Mouse (Mus musculus): ENCODE results near the gene Map1lc3b.
A peak's percentile ranks its signal among the peaks of the same experiment; 100 is the strongest.

- TF ChIP-seq MYOD1 (IDR thresholded peaks at IDR 0.05; ENCODE audit: control insufficient read depth in 1 of 3, insufficient read length in 2 of 3, low read depth in 2 of 3) (peak in 1 of 3 experiments; percentile 49), USF1 (IDR thresholded peaks at IDR 0.05; ENCODE audit: low read depth) (no peak), POLR2A (IDR thresholded peaks at IDR 0.05; ENCODE audit: insufficient read length, low read depth) (no peak), MAX (IDR thresholded peaks at IDR 0.05; ENCODE audit: low read depth) (no peak), E2F4 (IDR thresholded peaks at IDR 0.05; ENCODE audit: insufficient read depth) (no peak), POLR2AphosphoS2 (IDR thresholded peaks at IDR 0.05; ENCODE audit: insufficient read length, low read depth) (no peak), CEBPB (IDR thresholded peaks at IDR 0.05; ENCODE audit: insufficient read depth, poor library complexity, severe bottlenecking) (no peak), TCF12 (IDR thresholded peaks at IDR 0.05; ENCODE audit: insufficient read depth, poor library complexity, severe bottlenecking) (no peak), MYOG (IDR thresholded peaks at IDR 0.05; ENCODE audit: control insufficient read depth in 1 of 3, insufficient read depth in 1 of 3, insufficient read length in 2 of 3, low read depth in 2 of 3) (no peak), REST (IDR thresholded peaks at IDR 0.05; ENCODE audit: insufficient read depth, insufficient read length) (no peak)
Observed at GRCm38 (mm10) chr8:121602860-121603259, 12.7 kb downstream of the Map1lc3b start.
